Mouse (Mus musculus): ENCODE results near the gene Psmb1.
"Not testable (repeated sequence)": the region's sequence is repeated elsewhere in the genome, so short reads cannot be mapped to it uniquely, and the experiment has no call there.

Gene Psmb1

GRCm38 (mm10) chr17:15461921-15462495 lies 37.5 kb downstream of the Psmb1 start:
- DNase-seq (ENCODE audit: low spot score) = no peak

GRCm38 (mm10) chr17:15459761-15460160 lies 39.8 kb downstream of the Psmb1 start:
- no peak for DNase-seq (ENCODE audit: low spot score)

GRCm38 (mm10) chr17:15456595-15456994 lies 43.0 kb downstream of the Psmb1 start:
- no peak for DNase-seq (ENCODE audit: low spot score)

GRCm38 (mm10) chr17:15455203-15455602 lies 44.3 kb downstream of the Psmb1 start:
- DNase-seq (ENCODE audit: low spot score) = no peak

GRCm38 (mm10) chr17:15449606-15450005 lies 49.9 kb downstream of the Psmb1 start:
- DNase-seq (ENCODE audit: low spot score) = no peak

GRCm38 (mm10) chr17:15449144-15449543 lies 50.4 kb downstream of the Psmb1 start:
- not testable (repeated sequence) for DNase-seq (ENCODE audit: low spot score)

GRCm38 (mm10) chr17:15447831-15448230 lies 51.7 kb downstream of the Psmb1 start:
- no peak for DNase-seq (ENCODE audit: low spot score)

- no peak for DNase-seq (ENCODE audit: low spot score)
These were observed 54.1 kb downstream of the Psmb1 start for GRCm38 (mm10) chr17:15445421-15445820.

- no peak for DNase-seq (ENCODE audit: low spot score)
These were observed 59.0 kb downstream of the Psmb1 start for GRCm38 (mm10) chr17:15440463-15441121.

GRCm38 (mm10) chr17:15440067-15440462 lies 59.5 kb downstream of the Psmb1 start:
- DNase-seq (ENCODE audit: low spot score) = no peak

- DNase-seq (ENCODE audit: low spot score) = no peak
These were observed 64.8 kb downstream of the Psmb1 start for GRCm38 (mm10) chr17:15434748-15435147.

- no peak for DNase-seq (ENCODE audit: low spot score)
These were observed 67.5 kb downstream of the Psmb1 start for GRCm38 (mm10) chr17:15432036-15432435.

GRCm38 (mm10) chr17:15431551-15431950 lies 68.0 kb downstream of the Psmb1 start:
- DNase-seq (ENCODE audit: low spot score) = no peak

- DNase-seq (ENCODE audit: low spot score) = no peak
These were observed 68.5 kb downstream of the Psmb1 start for GRCm38 (mm10) chr17:15431021-15431514.

GRCm38 (mm10) chr17:15429937-15430336 lies 69.6 kb downstream of the Psmb1 start:
- no peak for DNase-seq (ENCODE audit: low spot score)

GRCm38 (mm10) chr17:15429451-15429850 lies 70.1 kb downstream of the Psmb1 start:
- DNase-seq (ENCODE audit: low spot score) = no peak

GRCm38 (mm10) chr17:15425931-15426330 lies 73.6 kb downstream of the Psmb1 start:
- DNase-seq (ENCODE audit: low spot score) = no peak
